Mouse (Mus musculus) fibroblast of lung, adult 2 months (primary cell): ENCODE measurements around the gene Gprc5a.
A peak's percentile ranks its signal among the peaks of the same experiment; 100 is the strongest.

Experiments used
- DNase-seq: peaks from one replicate; pipeline ENCODE4 v3.0.0-alpha.2; 2011; ENCODE audit warnings: low read depth

Gene Gprc5a

GRCm38 (mm10) chr6:135065236-135065957 lies at the start of gene Gprc5a:
Gene Gprc5a, plus strand, starts transcription at chr6:135065651.
- DNase-seq, result peak; percentile 43

- no peak for DNase-seq
These were observed 48.2 kb upstream of the Gprc5a start for GRCm38 (mm10) chr6:135017211-135017610.

- DNase-seq, result no peak
These were observed 45.9 kb upstream of the Gprc5a start for GRCm38 (mm10) chr6:135019564-135019963.

GRCm38 (mm10) chr6:135021633-135022032 lies 43.8 kb upstream of the Gprc5a start:
- no peak for DNase-seq

GRCm38 (mm10) chr6:135023379-135023778 lies 42.1 kb upstream of the Gprc5a start:
- no peak for DNase-seq

GRCm38 (mm10) chr6:135024781-135025420 lies 40.5 kb upstream of the Gprc5a start:
- no peak for DNase-seq

- peak; percentile 23 for DNase-seq
These were observed 39.2 kb upstream of the Gprc5a start for GRCm38 (mm10) chr6:135026232-135026631.

GRCm38 (mm10) chr6:135026755-135027154 lies 38.7 kb upstream of the Gprc5a start:
- no peak for DNase-seq

GRCm38 (mm10) chr6:135029246-135029645 lies 36.2 kb upstream of the Gprc5a start:
- no peak for DNase-seq

GRCm38 (mm10) chr6:135038674-135039073 lies 26.8 kb upstream of the Gprc5a start:
- DNase-seq, result no peak

- DNase-seq, result no peak
These were observed 25.1 kb upstream of the Gprc5a start for GRCm38 (mm10) chr6:135040275-135040871.

GRCm38 (mm10) chr6:135041930-135042329 lies 23.5 kb upstream of the Gprc5a start:
- no peak for DNase-seq

GRCm38 (mm10) chr6:135047276-135047675 lies 18.2 kb upstream of the Gprc5a start:
- no peak for DNase-seq

GRCm38 (mm10) chr6:135048509-135048908 lies 16.9 kb upstream of the Gprc5a start:
- no peak for DNase-seq

- peak; percentile 73 for DNase-seq
These were observed 16.5 kb upstream of the Gprc5a start for GRCm38 (mm10) chr6:135048956-135049355.

GRCm38 (mm10) chr6:135053789-135054188 lies 11.7 kb upstream of the Gprc5a start:
- no peak for DNase-seq

- DNase-seq, result no peak
These were observed 9.6 kb upstream of the Gprc5a start for GRCm38 (mm10) chr6:135055882-135056281.

GRCm38 (mm10) chr6:135060728-135061127 lies 4.7 kb upstream of the Gprc5a start:
- DNase-seq, result no peak

- no peak for DNase-seq
These were observed 830 bp upstream of the Gprc5a start for GRCm38 (mm10) chr6:135064621-135065020.

- DNase-seq, result no peak
These were observed 1.5 kb downstream of the Gprc5a start for GRCm38 (mm10) chr6:135066795-135067445.

GRCm38 (mm10) chr6:135068221-135068620 lies 2.8 kb downstream of the Gprc5a start:
- DNase-seq, result no peak

- no peak for DNase-seq
These were observed 4.4 kb downstream of the Gprc5a start for GRCm38 (mm10) chr6:135069856-135070255.

- DNase-seq, result no peak
These were observed 4.9 kb downstream of the Gprc5a start for GRCm38 (mm10) chr6:135070347-135070746.
